8 mouse cellular contexts compared by ENCODE assay signal in the genomic region with DNA sequence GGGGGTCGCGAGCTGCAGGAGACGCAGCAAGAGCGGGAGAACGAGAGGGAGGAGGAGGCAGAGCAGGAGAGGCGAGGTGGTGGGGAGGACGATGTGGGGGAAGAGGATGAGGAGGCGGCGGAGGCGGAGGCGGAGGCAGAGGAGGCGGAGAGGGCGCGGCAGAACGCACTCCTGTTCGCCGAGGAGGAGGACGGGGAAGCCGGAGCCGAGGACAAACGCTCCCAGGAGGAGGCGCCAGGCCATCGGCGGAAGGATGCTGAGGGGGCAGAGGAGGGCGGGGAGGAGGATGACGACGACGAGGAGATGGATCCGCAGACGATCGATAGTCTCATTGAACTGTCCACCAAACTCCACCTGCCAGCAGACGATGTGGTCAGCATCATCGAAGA. TPM values are rescaled to one million over a fixed set of nuclear protein-coding genes. Genes with fewer than 3 reads are reported as not detected.
DNase-seq lines count a peak whose midpoint lies in the region; ATAC-seq and TF ChIP-seq lines count a peak whose summit lies in the region.

No protein-coding gene starts in this region.

- peak overlapping the region; percentile 46 for H3K4me3 ChIP-seq in lung, embryonic 15.5 days
- peak overlapping the region; percentile 49 for H3K4me3 ChIP-seq in brown adipose tissue, adult 24 weeks (ENCODE audit: insufficient read depth, low read depth, low read length)
- H3K4me3 ChIP-seq in forebrain, postnatal 0 days (ENCODE audit: low read depth, low read length): peak overlapping the region; percentile 53
- H3K4me3 ChIP-seq in midbrain, embryonic 12.5 days: peak overlapping the region; percentile 52
- peak overlapping the region; percentile 39 for H3K4me3 ChIP-seq in stomach, postnatal 0 days (ENCODE audit: low read depth, low read length)

- TF ChIP-seq EP300 in stomach, postnatal 0 days (optimal IDR thresholded peaks at IDR 0.05): no peak

- H3K9ac ChIP-seq in lung, embryonic 15.5 days: no peak overlapping the region
- peak overlapping the region; percentile 56 for H3K9ac ChIP-seq in forebrain, postnatal 0 days
- H3K9ac ChIP-seq in midbrain, embryonic 12.5 days (replicated peaks): peak overlapping the region; percentile 55; the same call in 1 of the 2 replicates
- no peak overlapping the region for H3K9ac ChIP-seq in stomach, postnatal 0 days (ENCODE audit: low read length)

- peak overlapping the region; percentile 99 for H3K4me2 ChIP-seq in lung, embryonic 15.5 days
- H3K4me2 ChIP-seq in forebrain, postnatal 0 days (ENCODE audit: low read depth): peak overlapping the region; percentile 99
- H3K4me2 ChIP-seq in midbrain, embryonic 12.5 days (replicated peaks): peak overlapping the region; percentile 97
- H3K4me2 ChIP-seq in stomach, postnatal 0 days (replicated peaks; ENCODE audit: low read depth): peak overlapping the region; percentile 91

- TF ChIP-seq CTCF in forebrain, postnatal 0 days (IDR thresholded peaks at IDR 0.05; ENCODE audit: low read depth): peak; percentile 54
- TF ChIP-seq CTCF in stomach, postnatal 0 days (IDR thresholded peaks at IDR 0.05; ENCODE audit: low read depth): peak; percentile 46

- H3K27me3 ChIP-seq in lung, embryonic 15.5 days: peaks cover 55% of the 10 kb centered on the region
- H3K27me3 ChIP-seq in forebrain, postnatal 0 days (ENCODE audit: insufficient read depth, low read length): peaks cover 23% of the 10 kb centered on the region
- peaks cover 71% of the 10 kb centered on the region for H3K27me3 ChIP-seq in midbrain, embryonic 12.5 days
- H3K27me3 ChIP-seq in stomach, postnatal 0 days (ENCODE audit: control insufficient read depth, insufficient read depth, low read length): peaks cover 26% of the 10 kb centered on the region

- under 1% methylated on average over 33 of the region's 33 CpGs for WGBS in lung, embryonic 15.5 days
- 0% methylated on average over 33 of the region's 33 CpGs for WGBS in forebrain, postnatal 0 days
- WGBS in midbrain, embryonic 12.5 days: under 1% methylated on average over 33 of the region's 33 CpGs
- under 1% methylated on average over 26 of the region's 33 CpGs for WGBS in stomach, postnatal 0 days

- H3K9me3 ChIP-seq in lung, embryonic 15.5 days: no peaks in the 10 kb centered on the region
- H3K9me3 ChIP-seq in forebrain, postnatal 0 days (ENCODE audit: low read length): no peaks in the 10 kb centered on the region
- H3K9me3 ChIP-seq in midbrain, embryonic 12.5 days: no peaks in the 10 kb centered on the region
- no peaks in the 10 kb centered on the region for H3K9me3 ChIP-seq in stomach, postnatal 0 days (ENCODE audit: control insufficient read depth, low read length)

- no peak for DNase-seq in lung, postnatal 14 days
- peak; percentile 61 for DNase-seq in forebrain, postnatal 0 days
- DNase-seq in layer of hippocampus, postnatal 25 days (ENCODE audit: extremely low spot score in 1 of 2, low spot score in 1 of 2): peak; percentile 46 to 52
- no peak for DNase-seq in stomach, postnatal 0 days (ENCODE audit: low spot score)
- no peak for DNase-seq in urinary bladder, postnatal 36 days (ENCODE audit: low spot score in 2 of 2)

- peaks cover 27% of the 10 kb centered on the region for H3K4me1 ChIP-seq in lung, embryonic 15.5 days
- H3K4me1 ChIP-seq in brown adipose tissue, adult 24 weeks (ENCODE audit: control insufficient read depth, insufficient read depth, insufficient read length, low read length): peaks cover 5% of the 10 kb centered on the region
- H3K4me1 ChIP-seq in forebrain, postnatal 0 days (ENCODE audit: insufficient read depth): no peaks in the 10 kb centered on the region
- peaks cover 41% of the 10 kb centered on the region for H3K4me1 ChIP-seq in midbrain, embryonic 12.5 days
- peaks cover 11% of the 10 kb centered on the region for H3K4me1 ChIP-seq in stomach, postnatal 0 days (replicated peaks; ENCODE audit: control insufficient read depth, insufficient read depth)

- H3K27ac ChIP-seq in lung, embryonic 15.5 days: no peak overlapping the region
- no peak overlapping the region for H3K27ac ChIP-seq in brown adipose tissue, adult 24 weeks (replicated peaks; ENCODE audit: low read depth, low read length)
- peak overlapping the region; percentile 62; the same call in 1 of the 2 replicates for H3K27ac ChIP-seq in forebrain, postnatal 0 days (ENCODE audit: low read depth, low read length)
- no peak overlapping the region for H3K27ac ChIP-seq in midbrain, embryonic 12.5 days (replicated peaks)
- H3K27ac ChIP-seq in stomach, postnatal 0 days (replicated peaks): no peak overlapping the region

- ATAC-seq in lung, embryonic 15.5 days (ENCODE audit: borderline replicate concordance, extremely low read depth, low FRiP score, low TSS enrichment): no peak
- peak; percentile 7; the same call in 1 of the 2 replicates for ATAC-seq in forebrain, postnatal 0 days
- ATAC-seq in midbrain, embryonic 12.5 days (ENCODE audit: low FRiP score, low read depth): no peak
- no peak for ATAC-seq in stomach, postnatal 0 days (ENCODE audit: low FRiP score, low TSS enrichment)

- H3K36me3 ChIP-seq in lung, embryonic 15.5 days: peaks cover 11% of the 10 kb centered on the region
- H3K36me3 ChIP-seq in forebrain, postnatal 0 days (ENCODE audit: insufficient read depth): peaks cover 19% of the 10 kb centered on the region
- peaks cover 18% of the 10 kb centered on the region for H3K36me3 ChIP-seq in midbrain, embryonic 12.5 days
- peaks cover 1% of the 10 kb centered on the region for H3K36me3 ChIP-seq in stomach, postnatal 0 days (ENCODE audit: control insufficient read depth, insufficient read depth, low read length)

RNA-seq across cellular contexts. Expression of gene Vgf, which starts 5.8 kb away (rescaled TPM):
- polyA plus RNA-seq in lung, embryonic 15.5 days (2015; fragmentation: Nextera tagmentation; extraction: Ambion mirVana): 0.11 and 0.19 TPM in 2 replicates
- polyA plus RNA-seq in brown adipose tissue, adult 24 weeks (2012; ENCODE audit: insufficient read depth, insufficient read length, missing spikeins): not detected in 2 replicates
- total RNA-seq in forebrain, postnatal 0 days (2014; rRNA removed): 82.7 and 116 TPM in 2 replicates
- polyA plus RNA-seq in forebrain, postnatal 0 days (2015; fragmentation: Nextera tagmentation; extraction: Ambion mirVana): 26.7 and 40.0 TPM in 2 replicates
- total RNA-seq in layer of hippocampus, postnatal 25 days (2021): 100 to 1,000 TPM; 219 to 233 TPM
- 0.85 and 0.91 TPM in 2 replicates for polyA plus RNA-seq in midbrain, embryonic 12.5 days (2016; fragmentation: Nextera tagmentation; extraction: Ambion mirVana)
- 1.8 TPM in 2 replicates for polyA plus RNA-seq in stomach, postnatal 0 days (2015; fragmentation: Nextera tagmentation; extraction: Ambion mirVana)

RNA-seq across cellular contexts. Expression of gene Ap1s1, which starts 13.9 kb away (rescaled TPM):
- 202 and 206 TPM in 2 replicates for polyA plus RNA-seq in lung, embryonic 15.5 days (2015; fragmentation: Nextera tagmentation; extraction: Ambion mirVana)
- 69.0 and 73.6 TPM in 2 replicates for polyA plus RNA-seq in brown adipose tissue, adult 24 weeks (2012; ENCODE audit: insufficient read depth, insufficient read length, missing spikeins)
- 105 and 144 TPM in 2 replicates for total RNA-seq in forebrain, postnatal 0 days (2014; rRNA removed)
- polyA plus RNA-seq in forebrain, postnatal 0 days (2015; fragmentation: Nextera tagmentation; extraction: Ambion mirVana): 335 and 346 TPM in 2 replicates
- total RNA-seq in layer of hippocampus, postnatal 25 days (2021): 100 to 1,000 TPM; 262 to 327 TPM
- 203 and 214 TPM in 2 replicates for polyA plus RNA-seq in midbrain, embryonic 12.5 days (2016; fragmentation: Nextera tagmentation; extraction: Ambion mirVana)
- 140 and 146 TPM in 2 replicates for polyA plus RNA-seq in stomach, postnatal 0 days (2015; fragmentation: Nextera tagmentation; extraction: Ambion mirVana)

RNA-seq across cellular contexts. Expression of gene Serpine1, which starts 40.0 kb away (rescaled TPM):
- 0.86 TPM in 2 replicates for polyA plus RNA-seq in lung, embryonic 15.5 days (2015; fragmentation: Nextera tagmentation; extraction: Ambion mirVana)
- polyA plus RNA-seq in brown adipose tissue, adult 24 weeks (2012; ENCODE audit: insufficient read depth, insufficient read length, missing spikeins): 4.1 and 9.6 TPM in 2 replicates
- 1.2 and 3.1 TPM in 2 replicates for total RNA-seq in forebrain, postnatal 0 days (2014; rRNA removed)
- 0.06 and 0.28 TPM in 2 replicates for polyA plus RNA-seq in forebrain, postnatal 0 days (2015; fragmentation: Nextera tagmentation; extraction: Ambion mirVana)
- total RNA-seq in layer of hippocampus, postnatal 25 days (2021): under 1 TPM; 0.27 to 0.52 TPM
- polyA plus RNA-seq in midbrain, embryonic 12.5 days (2016; fragmentation: Nextera tagmentation; extraction: Ambion mirVana): 0.23 TPM in 1 of 2 replicates, not detected in the other
- polyA plus RNA-seq in stomach, postnatal 0 days (2015; fragmentation: Nextera tagmentation; extraction: Ambion mirVana): 0.25 and 0.27 TPM in 2 replicates

RNA-seq across cellular contexts. Expression of gene Znhit1, which starts 44.2 kb away (rescaled TPM):
- 101 and 102 TPM in 2 replicates for polyA plus RNA-seq in lung, embryonic 15.5 days (2015; fragmentation: Nextera tagmentation; extraction: Ambion mirVana)
- polyA plus RNA-seq in brown adipose tissue, adult 24 weeks (2012; ENCODE audit: insufficient read depth, insufficient read length, missing spikeins): 76.0 and 101 TPM in 2 replicates
- total RNA-seq in forebrain, postnatal 0 days (2014; rRNA removed): 66.1 and 96.9 TPM in 2 replicates
- 176 and 201 TPM in 2 replicates for polyA plus RNA-seq in forebrain, postnatal 0 days (2015; fragmentation: Nextera tagmentation; extraction: Ambion mirVana)
- total RNA-seq in layer of hippocampus, postnatal 25 days (2021): 10 to 100 TPM; 75.4 to 90.7 TPM
- polyA plus RNA-seq in midbrain, embryonic 12.5 days (2016; fragmentation: Nextera tagmentation; extraction: Ambion mirVana): 92.8 and 102 TPM in 2 replicates
- 81.0 and 89.1 TPM in 2 replicates for polyA plus RNA-seq in stomach, postnatal 0 days (2015; fragmentation: Nextera tagmentation; extraction: Ambion mirVana)

RNA-seq across cellular contexts. Expression of gene Plod3, which starts 45.2 kb away (rescaled TPM):
- 55.9 and 58.9 TPM in 2 replicates for polyA plus RNA-seq in lung, embryonic 15.5 days (2015; fragmentation: Nextera tagmentation; extraction: Ambion mirVana)
- polyA plus RNA-seq in brown adipose tissue, adult 24 weeks (2012; ENCODE audit: insufficient read depth, insufficient read length, missing spikeins): 15.4 and 16.0 TPM in 2 replicates
- 46.6 and 55.2 TPM in 2 replicates for total RNA-seq in forebrain, postnatal 0 days (2014; rRNA removed)
- 18.2 and 21.7 TPM in 2 replicates for polyA plus RNA-seq in forebrain, postnatal 0 days (2015; fragmentation: Nextera tagmentation; extraction: Ambion mirVana)
- 10 to 100 TPM; 35.0 to 39.8 TPM for total RNA-seq in layer of hippocampus, postnatal 25 days (2021)
- 39.0 and 40.7 TPM in 2 replicates for polyA plus RNA-seq in midbrain, embryonic 12.5 days (2016; fragmentation: Nextera tagmentation; extraction: Ambion mirVana)
- 16.4 and 17.2 TPM in 2 replicates for polyA plus RNA-seq in stomach, postnatal 0 days (2015; fragmentation: Nextera tagmentation; extraction: Ambion mirVana)

Comparison
In these comparisons a context has a peak if more than half of its experiments do, and no peak if none do; other contexts are left out.
1. H3K9ac ChIP-seq: peak in forebrain, postnatal 0 days (single experiment) and midbrain, embryonic 12.5 days (single experiment); none in lung, embryonic 15.5 days (single experiment) and stomach, postnatal 0 days (single experiment).
2. DNase-seq: peak in forebrain, postnatal 0 days (single experiment) and layer of hippocampus, postnatal 25 days (2 of 2); none in lung, postnatal 14 days (single experiment), stomach, postnatal 0 days (single experiment) and urinary bladder, postnatal 36 days (0 of 2).
3. Peak in every context shown above with its lines, with median percentiles within 50 percentile points of each other: H3K4me2 ChIP-seq and H3K4me3 ChIP-seq.